Mouse (Mus musculus): ENCODE results near the gene Selenoi. TPM values are rescaled to one million over a fixed set of nuclear protein-coding genes. Genes with fewer than 3 reads are reported as not detected.

Selenoi gene
- polyA plus RNA-seq, 1 experiment: 33.5 TPM

GRCm38 (mm10) chr5:30231891-30232270, 500 bp upstream of the Selenoi start:
- peak overlapping the region; percentile 75 for H3K4me3 ChIP-seq (replicated peaks; ENCODE audit: extremely low read depth, low read depth, low read length)
- TF ChIP-seq CTCF (IDR thresholded peaks at IDR 0.05; ENCODE audit: insufficient read depth, low read length): no peak
- no peak for TF ChIP-seq POLR2A (IDR thresholded peaks at IDR 0.05; ENCODE audit: borderline replicate concordance, extremely low read depth, low read depth, low read length)
- 27% methylated on average over 16 of the region's 16 CpGs for whole genome bisulfite sequencing
- H3K4me1 ChIP-seq (ENCODE audit: control insufficient read depth, insufficient read depth, low read length): peaks cover 4% of the 10 kb centered on the region
- DNase-seq: no peak

- Histone ChIP-seq H3K4me1 (ENCODE audit: control insufficient read depth, insufficient read depth, low read length) (peaks cover 4% of the 10 kb centered on the region), H3K4me3 (replicated peaks; ENCODE audit: extremely low read depth, low read depth, low read length) (peak overlapping the region; percentile 92)
- WGBS: 4% methylated on average over 15 of the region's 15 CpGs
- no peak for DNase-seq
- no peak for TF ChIP-seq POLR2A (IDR thresholded peaks at IDR 0.05; ENCODE audit: borderline replicate concordance, extremely low read depth, low read depth, low read length)
- no peak for TF ChIP-seq CTCF (IDR thresholded peaks at IDR 0.05; ENCODE audit: insufficient read depth, low read length)
Measured at GRCm38 (mm10) chr5:30233042-30233441, 661 bp downstream of the Selenoi start.

GRCm38 (mm10) chr5:30233979-30234378, 1.6 kb downstream of the Selenoi start:
- Histone ChIP-seq H3K4me3 (replicated peaks; ENCODE audit: extremely low read depth, low read depth, low read length) (no peak overlapping the region), H3K4me1 (ENCODE audit: control insufficient read depth, insufficient read depth, low read length) (peaks cover 4% of the 10 kb centered on the region)
- no peak for DNase-seq
- 21% methylated on average over 8 of the region's 8 CpGs for WGBS
- TF ChIP-seq POLR2A (IDR thresholded peaks at IDR 0.05; ENCODE audit: borderline replicate concordance, extremely low read depth, low read depth, low read length): no peak
- TF ChIP-seq CTCF (IDR thresholded peaks at IDR 0.05; ENCODE audit: insufficient read depth, low read length): no peak

- TF ChIP-seq CTCF (IDR thresholded peaks at IDR 0.05; ENCODE audit: insufficient read depth, low read length) (no peak), POLR2A (IDR thresholded peaks at IDR 0.05; ENCODE audit: borderline replicate concordance, extremely low read depth, low read depth, low read length) (no peak)
- Histone ChIP-seq H3K4me3 (replicated peaks; ENCODE audit: extremely low read depth, low read depth, low read length) (no peak overlapping the region), H3K4me1 (ENCODE audit: control insufficient read depth, insufficient read depth, low read length) (peaks cover 4% of the 10 kb centered on the region)
- no peak for DNase-seq
- WGBS: 77% methylated on average over 2 of the region's 2 CpGs
Measured at GRCm38 (mm10) chr5:30235641-30236126, 3.3 kb downstream of the Selenoi start.

GRCm38 (mm10) chr5:30238533-30238932, 6.2 kb downstream of the Selenoi start:
- H3K4me3 ChIP-seq (replicated peaks; ENCODE audit: extremely low read depth, low read depth, low read length): no peak overlapping the region
- H3K4me1 ChIP-seq (ENCODE audit: control insufficient read depth, insufficient read depth, low read length): peaks cover 5% of the 10 kb centered on the region
- no peak for TF ChIP-seq POLR2A (IDR thresholded peaks at IDR 0.05; ENCODE audit: borderline replicate concordance, extremely low read depth, low read depth, low read length)
- TF ChIP-seq CTCF (IDR thresholded peaks at IDR 0.05; ENCODE audit: insufficient read depth, low read length): no peak
- 86% methylated on average over 5 of the region's 5 CpGs for WGBS
- no peak for DNase-seq

- DNase-seq: no peak
- Histone ChIP-seq H3K4me3 (replicated peaks; ENCODE audit: extremely low read depth, low read depth, low read length) (no peak overlapping the region), H3K4me1 (ENCODE audit: control insufficient read depth, insufficient read depth, low read length) (peaks cover 8% of the 10 kb centered on the region)
- TF ChIP-seq CTCF (IDR thresholded peaks at IDR 0.05; ENCODE audit: insufficient read depth, low read length) (no peak), POLR2A (IDR thresholded peaks at IDR 0.05; ENCODE audit: borderline replicate concordance, extremely low read depth, low read depth, low read length) (no peak)
- WGBS: 65% methylated on average over 7 of the region's 7 CpGs
Measured at GRCm38 (mm10) chr5:30240552-30240951, 8.2 kb downstream of the Selenoi start.

GRCm38 (mm10) chr5:30242410-30242809, 10.0 kb downstream of the Selenoi start:
- H3K4me3 ChIP-seq (replicated peaks; ENCODE audit: extremely low read depth, low read depth, low read length): no peak overlapping the region
- H3K4me1 ChIP-seq (ENCODE audit: control insufficient read depth, insufficient read depth, low read length): peaks cover 12% of the 10 kb centered on the region
- no peak for TF ChIP-seq CTCF (IDR thresholded peaks at IDR 0.05; ENCODE audit: insufficient read depth, low read length)
- no peak for TF ChIP-seq POLR2A (IDR thresholded peaks at IDR 0.05; ENCODE audit: borderline replicate concordance, extremely low read depth, low read depth, low read length)
- WGBS: 21% methylated on average over 1 of the region's 1 CpGs
- no peak for DNase-seq

- WGBS: 47% methylated on average over 9 of the region's 9 CpGs
- DNase-seq: no peak
- Histone ChIP-seq H3K4me1 (ENCODE audit: control insufficient read depth, insufficient read depth, low read length) (peaks cover 12% of the 10 kb centered on the region), H3K4me3 (replicated peaks; ENCODE audit: extremely low read depth, low read depth, low read length) (no peak overlapping the region)
- TF ChIP-seq POLR2A (IDR thresholded peaks at IDR 0.05; ENCODE audit: borderline replicate concordance, extremely low read depth, low read depth, low read length) (no peak), CTCF (IDR thresholded peaks at IDR 0.05; ENCODE audit: insufficient read depth, low read length) (peak; percentile 48)
Measured at GRCm38 (mm10) chr5:30243741-30244140, 11.4 kb downstream of the Selenoi start.

- WGBS: 61% methylated on average over 9 of the region's 9 CpGs
- peaks cover 12% of the 10 kb centered on the region for H3K4me1 ChIP-seq (ENCODE audit: control insufficient read depth, insufficient read depth, low read length)
- TF ChIP-seq CTCF (IDR thresholded peaks at IDR 0.05; ENCODE audit: insufficient read depth, low read length): no peak
- no peak for TF ChIP-seq POLR2A (IDR thresholded peaks at IDR 0.05; ENCODE audit: borderline replicate concordance, extremely low read depth, low read depth, low read length)
- no peak overlapping the region for H3K4me3 ChIP-seq (replicated peaks; ENCODE audit: extremely low read depth, low read depth, low read length)
- DNase-seq: no peak
Measured at GRCm38 (mm10) chr5:30245861-30246416, 13.6 kb downstream of the Selenoi start.

- Histone ChIP-seq H3K4me1 (ENCODE audit: control insufficient read depth, insufficient read depth, low read length) (peaks cover 7% of the 10 kb centered on the region), H3K4me3 (replicated peaks; ENCODE audit: extremely low read depth, low read depth, low read length) (no peak overlapping the region)
- WGBS: 97% methylated on average over 1 of the region's 1 CpGs
- DNase-seq: no peak
- no peak for TF ChIP-seq POLR2A (IDR thresholded peaks at IDR 0.05; ENCODE audit: borderline replicate concordance, extremely low read depth, low read depth, low read length)
Measured at GRCm38 (mm10) chr5:30247666-30248065, 15.3 kb downstream of the Selenoi start.

All from lung, adult 2 months (tissue).